Mouse (Mus musculus) adrenal gland, adult 10 weeks (tissue): ENCODE data around the gene Olfr1079. TPM values are rescaled to one million over a fixed set of nuclear protein-coding genes. Genes with fewer than 3 reads are reported as not detected.

Experiments used
- polyA plus RNA-seq: library from polyadenylated mRNA; stranded (reverse); fragments of 350-450 nt; fragmentation: Illumina TruSeq; extraction: RNeasy Lipid Tissue Mini Kit (QIAGEN cat#74804); gene quantifications from one replicate; pipeline ENCODE4 v1.2.3, GENCODE M21; 2014; ENCODE audit warnings: low read depth, low replicate concordance

Olfr1079 gene
- not detected for polyA plus RNA-seq

GRCm38 (mm10) chr2:86542380-86542779 lies at the start of gene Olfr1079:
Olfr1079 (minus strand) TSS chr2:86542480.

GRCm38 (mm10) chr2:86558135-86558534 lies 15.9 kb upstream of the Olfr1079 start, which contains the start of gene Olfr1080:
Olfr1080 (minus strand) TSS chr2:86558235.

GRCm38 (mm10) chr2:86508161-86508560 lies 34.1 kb downstream of the Olfr1079 start, which contains the start of gene Olfr1076:
Olfr1076 (plus strand) TSS chr2:86508461.

GRCm38 (mm10) chr2:86487286-86487685 lies 55.0 kb downstream of the Olfr1079 start, which contains the start of gene Olfr228:
Olfr228 (minus strand) TSS chr2:86487386.

Other genes starting within 250 kb of the Olfr1079 start
- gene Olfr1053, start 227.2 kb downstream of the Olfr1079 start, polyA plus RNA-seq: not detected
- not detected for gene Olfr1054, start 207.0 kb downstream of the Olfr1079 start, polyA plus RNA-seq
- gene Olfr1055, start 192.2 kb downstream of the Olfr1079 start, polyA plus RNA-seq: not detected
- not detected for gene Olfr1056, start 180.0 kb downstream of the Olfr1079 start, polyA plus RNA-seq
- not detected for gene Olfr1057, start 164.1 kb downstream of the Olfr1079 start, polyA plus RNA-seq
- gene Olfr1058, start 153.9 kb downstream of the Olfr1079 start, polyA plus RNA-seq: not detected
- not detected for gene Olfr1061, start 128.4 kb downstream of the Olfr1079 start, polyA plus RNA-seq
- not detected for gene Olfr1062, start 115.7 kb downstream of the Olfr1079 start, polyA plus RNA-seq
- not detected for gene Olfr1065, start 91.9 kb downstream of the Olfr1079 start, polyA plus RNA-seq
- gene Olfr1066, start 86.2 kb downstream of the Olfr1079 start, polyA plus RNA-seq: not detected
- gene Olfr228, start 55.1 kb downstream of the Olfr1079 start, polyA plus RNA-seq: not detected
- not detected for gene Olfr1076, start 34.0 kb downstream of the Olfr1079 start, polyA plus RNA-seq
- not detected for gene Olfr1080, start 15.8 kb upstream of the Olfr1079 start, polyA plus RNA-seq
- gene Olfr1082, start 56.5 kb upstream of the Olfr1079 start, polyA plus RNA-seq: not detected
- not detected for gene Olfr1084, start 97.2 kb upstream of the Olfr1079 start, polyA plus RNA-seq
- not detected for gene Olfr1085, start 119.5 kb upstream of the Olfr1079 start, polyA plus RNA-seq
- not detected for gene Olfr1086, start 137.6 kb upstream of the Olfr1079 start, polyA plus RNA-seq
- gene Olfr1087, start 155.9 kb upstream of the Olfr1079 start, polyA plus RNA-seq: not detected
- not detected for gene Olfr1089, start 191.2 kb upstream of the Olfr1079 start, polyA plus RNA-seq
- gene Olfr1090, start 216.5 kb upstream of the Olfr1079 start, polyA plus RNA-seq: not detected
- not detected for gene Olfr1093, start 240.0 kb upstream of the Olfr1079 start, polyA plus RNA-seq